Mouse (Mus musculus) layer of hippocampus, adult 2 months (tissue): ENCODE data around the gene Mybphl. TPM values are rescaled to one million over a fixed set of nuclear protein-coding genes. Genes with fewer than 3 reads are reported as not detected.

Experiments used
- DNase-seq, 2 experiments: peaks; one replicate each; pipeline ENCODE4 v3.0.0; 2022; ENCODE audit warnings: low spot score in 2 of 2
- H3K27ac ChIP-seq: fragments of 200-600 bp; 2 replicates; pipeline ENCODE4 v1.8.1; 2022
- H3K4me3 ChIP-seq: fragments of 200-600 bp; 2 replicates; pipeline ENCODE4 v1.8.1; 2022; ENCODE audit warnings: mild to moderate bottlenecking
- CTCF ChIP-seq: fragments of 200-600 bp; conservative IDR thresholded peaks from 2 replicates; pipeline ENCODE4 v1.8.1; 2022; ENCODE audit warnings: antibody characterized with exemption, mild to moderate bottlenecking, moderate library complexity
- long read RNA-seq, 2 experiments: library from polyadenylated mRNA; stranded (forward); transcript quantifications; one replicate each; pipeline ENCODE4 v2.0.0; 2021; ENCODE audit warnings: borderline mapping rate in 2 of 2
- total RNA-seq, 2 experiments: library from RNA; stranded (reverse); gene quantifications; 2 replicates each; pipeline ENCODE4 v1.2.3; 2021

Mybphl gene
- 1 to 10 TPM in 1 of 2 experiments, under 1 TPM in 1; 0.83 to 1.5 TPM for total RNA-seq
- long read RNA-seq, experiment 1, partial matches to known transcripts: 1 of 1 reads
- long read RNA-seq, experiment 1, other reads (novel, unspliced or antisense): 0 of 1 reads
- long read RNA-seq, experiment 2: 0 reads

DNA sequence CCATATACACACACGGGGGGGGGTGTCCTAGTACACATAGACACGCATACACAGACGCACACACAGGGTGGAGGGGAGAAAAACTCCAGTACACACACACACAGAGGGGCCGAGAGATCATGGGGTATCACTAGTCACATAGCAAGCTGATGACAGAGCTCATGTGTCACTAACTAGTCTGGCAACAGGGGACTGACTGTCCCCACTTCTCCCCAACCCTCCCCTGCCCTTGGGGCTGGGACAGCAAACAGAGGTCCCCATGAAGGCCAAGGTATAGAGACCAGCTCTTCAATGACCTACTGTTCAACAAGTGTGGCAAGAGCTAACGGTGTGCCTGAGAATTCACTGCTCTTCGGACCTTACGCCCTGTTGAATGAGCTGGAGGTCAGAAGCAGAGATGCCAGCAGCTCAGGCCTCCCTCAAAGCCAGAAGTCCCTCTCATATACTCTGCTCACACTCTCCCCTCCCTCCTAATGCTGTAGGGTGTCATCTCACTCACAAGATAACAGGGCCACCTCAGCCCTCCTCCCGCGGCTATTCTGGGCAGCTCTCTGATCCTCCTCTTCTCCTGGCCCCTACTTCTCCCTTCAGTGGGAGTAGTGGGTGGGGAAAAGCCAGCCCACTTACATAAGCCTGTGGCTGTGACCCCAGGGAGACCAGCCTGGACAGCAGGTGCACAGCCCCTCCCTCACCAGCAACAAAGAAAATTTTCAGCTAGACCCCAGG, at the start of gene Mybphl:
TSS of gene Mybphl (plus strand) at position 642 of the 726 bp plus-strand sequence.
- no peak within 1 kb of the TSS for H3K4me3 ChIP-seq
- peak within 1 kb of the TSS; percentile 83 for H3K27ac ChIP-seq
- TF ChIP-seq CTCF: no peak
- no peak for DNase-seq

- no peak for TF ChIP-seq CTCF
- no peak overlapping the region for H3K4me3 ChIP-seq
- H3K27ac ChIP-seq: peak overlapping the region; percentile 67
- DNase-seq: no peak
These were observed 46.2 kb upstream of the Mybphl start for GRCm38 (mm10) chr3:108318517-108318916.

- H3K4me3 ChIP-seq: no peak overlapping the region
- TF ChIP-seq CTCF: no peak
- DNase-seq: no peak
- H3K27ac ChIP-seq: peak overlapping the region; percentile 43
These were observed 43.0 kb upstream of the Mybphl start for GRCm38 (mm10) chr3:108321671-108322070.

DNA sequence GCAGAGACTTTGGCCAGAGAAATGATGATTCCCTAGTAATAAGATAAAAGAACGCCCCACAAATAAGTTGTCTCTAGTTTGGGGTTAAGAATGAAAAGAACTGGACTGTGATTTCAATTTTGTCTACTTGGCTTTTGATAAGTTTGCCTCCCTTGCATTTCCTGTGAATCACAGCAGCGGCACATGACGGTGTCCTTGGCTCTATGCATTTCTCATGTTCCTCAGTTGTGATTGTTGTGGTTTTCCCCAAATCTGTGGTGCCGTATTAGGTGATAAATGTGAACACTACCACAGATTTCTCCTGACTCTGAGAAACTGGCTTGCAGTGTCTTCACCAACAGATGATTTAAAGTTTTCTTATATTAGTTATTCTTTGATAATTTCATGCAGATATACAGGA, 42.6 kb upstream of the Mybphl start:
- TF ChIP-seq CTCF: no peak
- no peak for DNase-seq
- Histone ChIP-seq H3K4me3 (no peak overlapping the region), H3K27ac (peak overlapping the region; percentile 43; the same call in 1 of the 2 replicates)

GRCm38 (mm10) chr3:108322962-108323361, 41.7 kb upstream of the Mybphl start:
- H3K27ac ChIP-seq: peak overlapping the region; percentile 43; the same call in 1 of the 2 replicates
- H3K4me3 ChIP-seq: no peak overlapping the region
- TF ChIP-seq CTCF: no peak
- no peak for DNase-seq

- Histone ChIP-seq H3K4me3 (no peak overlapping the region), H3K27ac (no peak overlapping the region)
- DNase-seq: no peak
- TF ChIP-seq CTCF: no peak
These were observed 39.9 kb upstream of the Mybphl start for GRCm38 (mm10) chr3:108324837-108325236.

- Histone ChIP-seq H3K27ac (0 out of 2 replicates have a peak overlapping the region, but pooled peaks have one; percentile 33), H3K4me3 (no peak overlapping the region)
- DNase-seq: no peak
These were observed 39.2 kb upstream of the Mybphl start for GRCm38 (mm10) chr3:108325521-108325920.

DNA sequence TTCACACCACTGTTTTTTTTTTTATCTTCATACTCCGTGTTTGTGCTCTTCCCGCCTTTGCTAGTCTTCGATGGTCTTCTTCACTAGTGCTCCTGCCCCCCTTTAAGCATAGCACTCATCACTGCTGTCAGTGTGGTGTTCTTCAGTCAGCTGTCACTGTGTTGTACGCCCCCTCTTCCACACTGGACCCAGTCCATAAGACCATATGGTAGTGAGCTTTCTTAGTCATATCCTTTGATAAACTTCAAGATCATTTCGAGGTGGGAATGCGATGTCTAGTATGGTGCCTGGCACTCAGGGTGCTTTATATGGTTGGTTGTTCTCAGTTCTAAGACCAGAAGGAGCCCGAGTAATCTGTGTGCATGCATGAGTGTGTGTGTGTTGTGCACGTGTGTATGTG, 37.4 kb upstream of the Mybphl start:
- TF ChIP-seq CTCF: no peak
- Histone ChIP-seq H3K27ac (peak overlapping the region; percentile 79), H3K4me3 (no peak overlapping the region)
- peak; percentile 38 to 81 for DNase-seq

More at GRCm38 (mm10) chr3:108325521-108325920, 39.2 kb upstream of the Mybphl start:
- no peak for TF ChIP-seq CTCF

- Histone ChIP-seq H3K4me3 (no peak overlapping the region), H3K27ac (peak overlapping the region; percentile 79)
- no peak for TF ChIP-seq CTCF
- no peak for DNase-seq
These were observed 36.8 kb upstream of the Mybphl start for GRCm38 (mm10) chr3:108327916-108328315.

DNA sequence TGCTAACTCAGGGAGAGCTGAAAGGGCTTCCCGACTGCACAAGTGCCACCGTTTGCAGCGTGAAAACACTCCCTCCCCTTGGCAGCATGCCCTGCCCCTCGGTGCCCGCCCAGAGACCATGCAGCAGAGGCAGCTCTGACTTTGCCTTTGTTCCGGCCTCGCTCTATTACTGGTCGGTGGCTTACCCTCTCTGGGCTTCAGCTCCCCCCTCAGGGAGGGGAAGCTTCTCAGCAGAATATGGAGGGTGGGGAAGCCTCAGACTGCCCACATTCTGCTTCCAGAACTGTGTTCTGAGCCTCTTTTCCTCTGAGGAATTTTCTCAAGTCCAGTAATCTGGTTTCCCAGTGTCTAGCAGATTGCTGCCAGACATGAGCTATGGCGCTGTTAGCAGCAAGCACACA, 36.3 kb upstream of the Mybphl start:
- peak; percentile 41 for TF ChIP-seq CTCF
- peak; percentile 54 to 67 for DNase-seq
- peak overlapping the region; percentile 79 for H3K27ac ChIP-seq
- no peak overlapping the region for H3K4me3 ChIP-seq

GRCm38 (mm10) chr3:108330812-108331211, 33.9 kb upstream of the Mybphl start:
- no peak for TF ChIP-seq CTCF
- no peak overlapping the region for H3K4me3 ChIP-seq
- H3K27ac ChIP-seq: peak overlapping the region; percentile 57; the same call in 1 of the 2 replicates
- no peak for DNase-seq

DNA sequence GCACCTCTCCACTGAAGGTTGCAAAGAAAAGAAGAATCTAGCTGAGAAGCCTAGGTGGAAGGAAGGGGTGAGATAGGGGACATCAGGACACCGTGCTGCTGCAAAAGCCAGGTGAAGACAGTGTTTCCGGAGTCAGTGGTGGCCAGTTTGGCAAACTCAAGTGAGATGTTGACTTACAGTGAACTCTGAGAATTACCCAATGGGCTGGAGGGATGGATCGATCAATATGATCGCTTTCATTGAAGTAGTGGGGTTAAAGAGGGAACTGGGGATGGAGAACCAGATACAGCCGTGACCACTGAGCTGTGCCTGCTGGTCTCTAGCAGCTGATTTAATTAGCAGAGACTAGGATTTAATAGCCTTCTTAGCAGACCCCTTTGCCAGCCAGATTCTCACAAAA, 27.8 kb upstream of the Mybphl start:
- no peak overlapping the region for H3K4me3 ChIP-seq
- H3K27ac ChIP-seq: no peak overlapping the region
- no peak for DNase-seq
- TF ChIP-seq CTCF: no peak

DNA sequence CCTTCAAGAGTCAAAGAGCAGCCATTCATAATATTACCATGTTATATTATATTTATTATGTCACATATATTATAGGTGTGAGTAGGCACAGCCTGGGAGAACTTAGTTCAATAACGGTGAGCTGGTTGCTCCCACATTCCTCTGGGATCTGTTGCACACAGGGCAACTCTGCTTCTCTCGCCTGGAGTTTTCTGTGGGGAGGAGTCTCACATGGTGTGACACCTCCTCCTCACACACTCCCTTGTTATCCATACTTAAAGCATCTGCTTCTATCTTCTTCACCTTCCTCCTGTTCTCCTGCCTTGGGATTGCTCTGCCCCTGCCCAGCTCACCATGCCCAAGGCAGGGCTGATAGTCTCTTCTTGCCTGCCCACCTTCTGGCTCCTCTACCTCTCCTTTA, 23.7 kb upstream of the Mybphl start:
- no peak for TF ChIP-seq CTCF
- no peak overlapping the region for H3K4me3 ChIP-seq
- no peak for DNase-seq

DNA sequence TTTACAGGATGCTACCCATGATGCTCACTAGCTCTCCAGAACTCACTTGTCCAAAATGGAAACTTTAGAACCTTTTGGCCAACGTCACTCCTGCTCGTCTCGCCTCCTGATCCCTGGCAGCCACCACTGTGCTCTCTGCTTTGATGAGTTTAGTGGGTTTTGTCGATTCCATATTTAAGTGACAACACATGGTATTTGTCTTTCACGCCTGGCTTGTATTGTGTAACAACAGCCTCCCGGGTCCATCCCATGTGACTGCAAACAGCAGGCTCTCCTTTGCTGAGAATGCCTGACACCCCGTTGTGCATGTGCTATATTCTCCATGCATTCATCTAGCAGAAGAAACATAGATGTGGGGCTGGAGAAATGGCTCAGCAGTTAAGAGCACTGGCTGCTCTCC, 22.5 kb upstream of the Mybphl start:
- H3K27ac ChIP-seq: peak overlapping the region; percentile 73
- TF ChIP-seq CTCF: no peak
- no peak overlapping the region for H3K4me3 ChIP-seq
- DNase-seq: no peak

More for the DNA sequence above, 23.7 kb upstream of the Mybphl start:
- H3K27ac ChIP-seq: peak overlapping the region; percentile 73
